Mouse (Mus musculus): ENCODE measurements at regions not wholly inside any gene's neighbourhood (a gene's known extent, or its start where the extent isn't known, plus 50 kb on each side); places are given as distances from the start of the nearest gene placed in this dataset.

- TF ChIP-seq EP300 (optimal IDR thresholded peaks at IDR 0.05) = no peak
- no peak for TF ChIP-seq CTCF (IDR thresholded peaks at IDR 0.05; ENCODE audit: low read depth)
- no peak for ATAC-seq (ENCODE audit: low FRiP score, low TSS enrichment)
- Histone ChIP-seq H3K4me3 (ENCODE audit: low read depth, low read length) (no peak overlapping the region), H3K27me3 (ENCODE audit: control insufficient read depth, insufficient read depth, low read length) (no peaks in the 10 kb centered on the region), H3K36me3 (ENCODE audit: control insufficient read depth, insufficient read depth, low read length) (no peaks in the 10 kb centered on the region), H3K27ac (replicated peaks) (no peak overlapping the region), H3K4me2 (replicated peaks; ENCODE audit: low read depth) (no peak overlapping the region), H3K9ac (ENCODE audit: low read length) (no peak overlapping the region), H3K9me3 (ENCODE audit: control insufficient read depth, low read length) (no peaks in the 10 kb centered on the region), H3K4me1 (replicated peaks; ENCODE audit: control insufficient read depth, insufficient read depth) (no peaks in the 10 kb centered on the region)
- WGBS = 52% methylated on average over 3 of the region's 3 CpGs
- no peak for DNase-seq (ENCODE audit: low spot score)
Observed at GRCm38 (mm10) chr10:21462915-21463314, 85.8 kb downstream of the Aldh8a1 start.

- Histone ChIP-seq H3K36me3 (ENCODE audit: control insufficient read depth, insufficient read depth, low read length) (no peaks in the 10 kb centered on the region), H3K4me2 (replicated peaks; ENCODE audit: low read depth) (peak overlapping the region; percentile 37), H3K4me1 (replicated peaks; ENCODE audit: control insufficient read depth, insufficient read depth) (no peaks in the 10 kb centered on the region), H3K4me3 (ENCODE audit: low read depth, low read length) (no peak overlapping the region), H3K9ac (ENCODE audit: low read length) (no peak overlapping the region), H3K27ac (replicated peaks) (no peak overlapping the region), H3K27me3 (ENCODE audit: control insufficient read depth, insufficient read depth, low read length) (no peaks in the 10 kb centered on the region), H3K9me3 (ENCODE audit: control insufficient read depth, low read length) (no peaks in the 10 kb centered on the region)
- peak; percentile 85 for DNase-seq (ENCODE audit: low spot score)
- ATAC-seq (ENCODE audit: low FRiP score, low TSS enrichment) = peak; percentile 80
- TF ChIP-seq EP300 (optimal IDR thresholded peaks at IDR 0.05) (no peak), CTCF (IDR thresholded peaks at IDR 0.05; ENCODE audit: low read depth) (peak; percentile 94)
- WGBS = 2% methylated on average over 15 of the region's 15 CpGs
Observed at GRCm38 (mm10) chr10:21465362-21465761, 88.3 kb downstream of the Aldh8a1 start.

DNA sequence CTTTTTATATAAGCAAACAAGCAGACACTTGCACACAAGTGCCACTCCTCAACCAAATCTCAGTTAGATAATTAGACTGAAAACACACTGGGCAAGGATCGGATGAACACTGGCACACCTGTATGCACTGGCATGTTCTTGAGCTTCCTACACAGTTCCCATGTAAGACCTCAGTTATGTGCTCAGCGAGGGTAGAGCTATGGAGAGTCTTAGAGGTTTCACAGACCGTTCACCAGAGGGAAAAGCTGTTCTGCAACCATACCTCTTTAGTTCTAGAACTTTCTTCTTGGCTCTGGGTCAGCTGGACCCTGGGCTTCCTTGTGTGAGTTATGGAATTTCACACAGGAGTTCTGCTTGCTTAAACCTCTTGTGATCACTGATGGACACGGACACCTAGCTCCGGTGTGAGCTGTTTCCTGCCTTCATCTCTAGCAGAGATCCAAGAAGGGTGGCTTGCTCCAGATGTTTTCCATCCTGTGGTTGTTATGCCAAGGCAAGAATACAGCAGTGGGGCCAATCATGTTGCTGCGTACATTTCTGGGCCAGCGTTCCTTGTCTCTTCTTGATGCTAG, 88.8 kb downstream of the Aldh8a1 start:
- Histone ChIP-seq H3K36me3 (ENCODE audit: control insufficient read depth, insufficient read depth, low read length) (no peaks in the 10 kb centered on the region), H3K9me3 (ENCODE audit: control insufficient read depth, low read length) (no peaks in the 10 kb centered on the region), H3K27ac (replicated peaks) (no peak overlapping the region), H3K4me1 (replicated peaks; ENCODE audit: control insufficient read depth, insufficient read depth) (no peaks in the 10 kb centered on the region), H3K27me3 (ENCODE audit: control insufficient read depth, insufficient read depth, low read length) (no peaks in the 10 kb centered on the region), H3K4me3 (ENCODE audit: low read depth, low read length) (no peak overlapping the region), H3K9ac (ENCODE audit: low read length) (no peak overlapping the region), H3K4me2 (replicated peaks; ENCODE audit: low read depth) (peak overlapping the region; percentile 37)
- no peak for TF ChIP-seq EP300 (optimal IDR thresholded peaks at IDR 0.05)
- TF ChIP-seq CTCF (IDR thresholded peaks at IDR 0.05; ENCODE audit: low read depth) = no peak
- DNase-seq (ENCODE audit: low spot score) = no peak
- 38% methylated on average over 7 of the region's 7 CpGs for WGBS
- peak; percentile 67; the same call in 1 of the 2 replicates for ATAC-seq (ENCODE audit: low FRiP score, low TSS enrichment)

- WGBS = 59% methylated on average over 4 of the region's 4 CpGs
- Histone ChIP-seq H3K27me3 (ENCODE audit: control insufficient read depth, insufficient read depth, low read length) (no peaks in the 10 kb centered on the region), H3K4me2 (replicated peaks; ENCODE audit: low read depth) (no peak overlapping the region), H3K4me3 (ENCODE audit: low read depth, low read length) (no peak overlapping the region), H3K9me3 (ENCODE audit: control insufficient read depth, low read length) (no peaks in the 10 kb centered on the region), H3K9ac (ENCODE audit: low read length) (no peak overlapping the region), H3K4me1 (replicated peaks; ENCODE audit: control insufficient read depth, insufficient read depth) (no peaks in the 10 kb centered on the region), H3K36me3 (ENCODE audit: control insufficient read depth, insufficient read depth, low read length) (no peaks in the 10 kb centered on the region), H3K27ac (replicated peaks) (no peak overlapping the region)
- ATAC-seq (ENCODE audit: low FRiP score, low TSS enrichment) (no peak), DNase-seq (ENCODE audit: low spot score) (peak; percentile 8)
- TF ChIP-seq EP300 (optimal IDR thresholded peaks at IDR 0.05) = no peak
- no peak for TF ChIP-seq CTCF (IDR thresholded peaks at IDR 0.05; ENCODE audit: low read depth)
Observed at GRCm38 (mm10) chr10:21467425-21468085, 90.5 kb downstream of the Aldh8a1 start.

- 77% methylated on average over 10 of the region's 10 CpGs for WGBS
- no peak for DNase-seq (ENCODE audit: low spot score)
- H3K27me3 ChIP-seq (ENCODE audit: control insufficient read depth, insufficient read depth, low read length) = no peaks in the 10 kb centered on the region
- H3K9ac ChIP-seq (ENCODE audit: low read length) = no peak overlapping the region
- no peak for ATAC-seq (ENCODE audit: low FRiP score, low TSS enrichment)
- H3K9me3 ChIP-seq (ENCODE audit: control insufficient read depth, low read length) = no peaks in the 10 kb centered on the region
- H3K27ac ChIP-seq (replicated peaks) = no peak overlapping the region
- H3K4me3 ChIP-seq (ENCODE audit: low read depth, low read length) = no peak overlapping the region
- no peak overlapping the region for H3K4me2 ChIP-seq (replicated peaks; ENCODE audit: low read depth)
- H3K36me3 ChIP-seq (ENCODE audit: control insufficient read depth, insufficient read depth, low read length) = no peaks in the 10 kb centered on the region
- TF ChIP-seq CTCF (IDR thresholded peaks at IDR 0.05; ENCODE audit: low read depth) = no peak
- no peak for TF ChIP-seq EP300 (optimal IDR thresholded peaks at IDR 0.05)
- H3K4me1 ChIP-seq (replicated peaks; ENCODE audit: control insufficient read depth, insufficient read depth) = no peaks in the 10 kb centered on the region
Observed at GRCm38 (mm10) chr10:21468421-21468820, 91.3 kb downstream of the Aldh8a1 start.

GRCm38 (mm10) chr10:21469961-21470360, 92.9 kb downstream of the Aldh8a1 start:
- H3K4me1 ChIP-seq (replicated peaks; ENCODE audit: control insufficient read depth, insufficient read depth) = no peaks in the 10 kb centered on the region
- H3K36me3 ChIP-seq (ENCODE audit: control insufficient read depth, insufficient read depth, low read length) = no peaks in the 10 kb centered on the region
- H3K4me2 ChIP-seq (replicated peaks; ENCODE audit: low read depth) = no peak overlapping the region
- no peak overlapping the region for H3K4me3 ChIP-seq (ENCODE audit: low read depth, low read length)
- DNase-seq (ENCODE audit: low spot score) (no peak), ATAC-seq (ENCODE audit: low FRiP score, low TSS enrichment) (no peak)
- no peaks in the 10 kb centered on the region for H3K27me3 ChIP-seq (ENCODE audit: control insufficient read depth, insufficient read depth, low read length)
- 40% methylated on average over 1 of the region's 1 CpGs for WGBS
- H3K9ac ChIP-seq (ENCODE audit: low read length) = no peak overlapping the region
- H3K27ac ChIP-seq (replicated peaks) = no peak overlapping the region
- H3K9me3 ChIP-seq (ENCODE audit: control insufficient read depth, low read length) = no peaks in the 10 kb centered on the region
- TF ChIP-seq CTCF (IDR thresholded peaks at IDR 0.05; ENCODE audit: low read depth) = no peak
- TF ChIP-seq EP300 (optimal IDR thresholded peaks at IDR 0.05) = no peak
